Mouse (Mus musculus) frontal cortex, postnatal 25 days (tissue): ENCODE data around the gene Cacna1c.

Source experiments
- DNase-seq, 2 experiments: peaks; one replicate each; pipeline ENCODE4 v3.0.0; 2022; ENCODE audit warnings: low spot score in 2 of 2

The Cacna1c gene

GRCm38 (mm10) chr6:119052801-119053200 is 143.4 kb downstream of the Cacna1c start:
- DNase-seq, result no peak

- no peak for DNase-seq
These were observed 143.9 kb downstream of the Cacna1c start for GRCm38 (mm10) chr6:119052366-119052765.

GRCm38 (mm10) chr6:119051721-119052120 is 144.5 kb downstream of the Cacna1c start:
- DNase-seq, result no peak

GRCm38 (mm10) chr6:119047340-119047739 is 148.9 kb downstream of the Cacna1c start:
- DNase-seq, result no peak

GRCm38 (mm10) chr6:119045498-119045897 is 150.7 kb downstream of the Cacna1c start:
- no peak for DNase-seq

GRCm38 (mm10) chr6:119044148-119044547 is 152.1 kb downstream of the Cacna1c start:
- DNase-seq, result no peak

GRCm38 (mm10) chr6:119042803-119043202 is 153.4 kb downstream of the Cacna1c start:
- DNase-seq, result no peak

GRCm38 (mm10) chr6:119040961-119041360 is 155.3 kb downstream of the Cacna1c start:
- no peak for DNase-seq

- DNase-seq, result no peak
These were observed 156.4 kb downstream of the Cacna1c start for GRCm38 (mm10) chr6:119039815-119040214.

GRCm38 (mm10) chr6:119039293-119039692 is 156.9 kb downstream of the Cacna1c start:
- DNase-seq, result no peak

GRCm38 (mm10) chr6:119037815-119038214 is 158.4 kb downstream of the Cacna1c start:
- no peak for DNase-seq

GRCm38 (mm10) chr6:119037047-119037446 is 159.2 kb downstream of the Cacna1c start:
- DNase-seq, result no peak

- DNase-seq, result no peak
These were observed 160.9 kb downstream of the Cacna1c start for GRCm38 (mm10) chr6:119035361-119035760.

- DNase-seq, result no peak
These were observed 161.3 kb downstream of the Cacna1c start for GRCm38 (mm10) chr6:119034947-119035346.

GRCm38 (mm10) chr6:119027880-119028279 is 168.3 kb downstream of the Cacna1c start:
- DNase-seq, result no peak

GRCm38 (mm10) chr6:119022850-119023249 is 173.4 kb downstream of the Cacna1c start:
- DNase-seq, result no peak

GRCm38 (mm10) chr6:119021226-119021625 is 175.0 kb downstream of the Cacna1c start:
- DNase-seq, result no peak

- DNase-seq, result no peak
These were observed 177.3 kb downstream of the Cacna1c start for GRCm38 (mm10) chr6:119018956-119019355.

- DNase-seq, result no peak
These were observed 178.0 kb downstream of the Cacna1c start for GRCm38 (mm10) chr6:119018256-119018655.

- no peak for DNase-seq
These were observed 178.7 kb downstream of the Cacna1c start for GRCm38 (mm10) chr6:119017498-119017897.

GRCm38 (mm10) chr6:119015346-119015745 is 180.9 kb downstream of the Cacna1c start:
- no peak for DNase-seq

GRCm38 (mm10) chr6:119013168-119014098 is 182.8 kb downstream of the Cacna1c start:
- DNase-seq, result no peak

GRCm38 (mm10) chr6:119010875-119011274 is 185.3 kb downstream of the Cacna1c start:
- DNase-seq, result no peak
